Mouse (Mus musculus): Measurements from ENCODE around the gene Lmx1a.

Gene Lmx1a

GRCm38 (mm10) chr1:167878354-167878753, 189.3 kb downstream of the Lmx1a start:
- no peak for DNase-seq (ENCODE audit: extremely low spot score, low spot score)

- no peak for DNase-seq (ENCODE audit: extremely low spot score, low spot score)
These were observed 196.7 kb downstream of the Lmx1a start for GRCm38 (mm10) chr1:167885776-167886175.

GRCm38 (mm10) chr1:167888120-167888519, 199.1 kb downstream of the Lmx1a start:
- DNase-seq (ENCODE audit: extremely low spot score, low spot score), result no peak

GRCm38 (mm10) chr1:167888816-167889215, 199.8 kb downstream of the Lmx1a start:
- peak; percentile 40 for DNase-seq (ENCODE audit: extremely low spot score, low spot score)

- DNase-seq (ENCODE audit: extremely low spot score, low spot score), result peak; percentile 54
These were observed 207.2 kb downstream of the Lmx1a start for GRCm38 (mm10) chr1:167896234-167896633.

Data from neural tube, embryonic 10.5 days (tissue).